Mouse (Mus musculus): ENCODE results near the gene Spata16. TPM values are rescaled to one million over a fixed set of nuclear protein-coding genes. Genes with fewer than 3 reads are reported as not detected.

Spata16 gene
- polyA plus RNA-seq, 1 experiment = not detected

- no peak for TF ChIP-seq GATA1 (IDR thresholded peaks at IDR 0.05; ENCODE audit: low read length)
Measured at GRCm38 (mm10) chr3:26796954-26797353, 159.5 kb downstream of the Spata16 start.

GRCm38 (mm10) chr3:26814307-26814706, 176.9 kb downstream of the Spata16 start:
- no peak for TF ChIP-seq GATA1 (IDR thresholded peaks at IDR 0.05; ENCODE audit: low read length)

- TF ChIP-seq GATA1 (IDR thresholded peaks at IDR 0.05; ENCODE audit: low read length) = no peak
Measured at GRCm38 (mm10) chr3:26815764-26816163, 178.3 kb downstream of the Spata16 start.

GRCm38 (mm10) chr3:26819398-26819797, 182.0 kb downstream of the Spata16 start:
- TF ChIP-seq GATA1 (IDR thresholded peaks at IDR 0.05; ENCODE audit: low read length) = no peak

GRCm38 (mm10) chr3:26826958-26827839, 189.8 kb downstream of the Spata16 start:
- no peak for TF ChIP-seq GATA1 (IDR thresholded peaks at IDR 0.05; ENCODE audit: low read length)

GRCm38 (mm10) chr3:26832954-26833353, 195.5 kb downstream of the Spata16 start:
- no peak for TF ChIP-seq GATA1 (IDR thresholded peaks at IDR 0.05; ENCODE audit: low read length)

- no peak for TF ChIP-seq GATA1 (IDR thresholded peaks at IDR 0.05; ENCODE audit: low read length)
Measured at GRCm38 (mm10) chr3:26834178-26835050, 197.0 kb downstream of the Spata16 start.

- no peak for TF ChIP-seq GATA1 (IDR thresholded peaks at IDR 0.05; ENCODE audit: low read length)
Measured at GRCm38 (mm10) chr3:26835051-26835755, 197.8 kb downstream of the Spata16 start.

GRCm38 (mm10) chr3:26845041-26845440, 207.6 kb downstream of the Spata16 start:
- no peak for TF ChIP-seq GATA1 (IDR thresholded peaks at IDR 0.05; ENCODE audit: low read length)

- TF ChIP-seq GATA1 (IDR thresholded peaks at IDR 0.05; ENCODE audit: low read length) = no peak
Measured at GRCm38 (mm10) chr3:26847935-26848334, 210.5 kb downstream of the Spata16 start.

- no peak for TF ChIP-seq GATA1 (IDR thresholded peaks at IDR 0.05; ENCODE audit: low read length)
Measured at GRCm38 (mm10) chr3:26850207-26850606, 212.8 kb downstream of the Spata16 start.

- TF ChIP-seq GATA1 (IDR thresholded peaks at IDR 0.05; ENCODE audit: low read length) = no peak
Measured at GRCm38 (mm10) chr3:26850691-26851563, 213.5 kb downstream of the Spata16 start.

GRCm38 (mm10) chr3:26853557-26853956, 216.1 kb downstream of the Spata16 start:
- TF ChIP-seq GATA1 (IDR thresholded peaks at IDR 0.05; ENCODE audit: low read length) = no peak

- no peak for TF ChIP-seq GATA1 (IDR thresholded peaks at IDR 0.05; ENCODE audit: low read length)
Measured at GRCm38 (mm10) chr3:26874706-26875105, 237.3 kb downstream of the Spata16 start.

- no peak for TF ChIP-seq GATA1 (IDR thresholded peaks at IDR 0.05; ENCODE audit: low read length)
Measured at GRCm38 (mm10) chr3:26877291-26877690, 239.9 kb downstream of the Spata16 start.
